Mouse (Mus musculus) mouse embryonic stem cell (cell line): ENCODE data around the gene Cfap52.

Experiments
- in situ Hi-C, 2 experiments: fragments of 300-500 bp; cut with MboI; formaldehyde crosslinking; loops; 1 replicate in 1 of 2; 3 replicates in 1 of 2; pipeline ENCODE4 v1.14.3; 2019 to 2020; ENCODE audit warnings: low sequenced_read_pairs in 2 of 2, low pct_unique_long_range_greater_than_20kb in 1 of 2, mixed read lengths in 1 of 2; ENCODE audit not compliant: unreplicated experiment in 1 of 2

Cfap52 gene

DNA sequence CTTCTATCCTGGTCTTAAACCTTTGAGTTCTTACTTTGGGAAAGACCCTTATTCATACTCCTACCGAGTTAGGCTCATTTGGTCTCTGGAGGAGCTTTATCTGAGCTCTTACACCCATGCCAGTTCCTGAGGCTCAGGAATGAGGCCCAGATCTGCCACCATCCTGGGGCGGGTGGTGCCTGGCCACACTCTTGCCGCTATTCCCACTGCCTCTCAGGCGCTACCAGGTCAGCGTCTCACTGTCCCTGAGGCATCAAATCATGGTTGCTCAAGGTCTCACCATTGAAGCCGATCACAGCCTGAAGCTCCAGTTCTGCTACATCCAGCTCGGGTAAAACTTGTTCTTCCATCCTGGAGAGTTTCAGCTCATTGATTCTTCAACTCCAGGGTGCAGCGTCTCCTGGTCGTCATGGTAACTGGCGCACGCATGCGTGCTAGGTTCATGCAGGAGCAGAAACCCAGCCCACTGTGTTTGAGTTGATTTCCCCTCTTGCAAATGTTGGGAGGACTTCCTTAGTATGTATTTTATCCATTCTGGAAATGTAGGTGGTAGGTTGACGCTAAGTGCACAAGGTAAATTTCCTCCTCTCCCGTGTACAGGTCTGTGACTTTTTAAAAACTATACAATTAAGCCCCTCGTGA, at the start of gene Cfap52:
Gene Cfap52 (minus strand): TSS at position 410 of the 642 bp plus-strand sequence.
- in situ Hi-C loops, result no loop called here

GRCm38 (mm10) chr11:68012207-68012606, 46.8 kb upstream of the Cfap52 start:
- in situ Hi-C loops, result no loop called here

DNA sequence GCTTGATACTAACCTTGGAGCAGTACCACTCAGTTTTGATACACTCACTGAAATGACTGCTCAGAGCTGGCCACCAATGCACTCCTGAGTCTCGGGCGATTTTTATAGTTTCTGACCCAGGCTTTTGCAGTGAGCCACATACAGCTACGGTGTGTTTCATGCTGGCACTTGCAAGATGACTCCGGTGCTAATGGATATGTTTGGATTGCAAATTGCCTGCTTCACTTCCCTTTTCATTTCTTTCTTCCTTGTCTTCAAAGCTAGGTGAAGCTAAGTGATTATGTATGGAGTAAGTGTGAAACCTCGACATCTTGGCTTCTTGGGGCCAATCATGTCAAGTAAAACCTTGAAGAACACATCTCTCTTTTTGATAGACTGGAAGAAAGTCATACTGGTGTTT, 43.9 kb upstream of the Cfap52 start:
- in situ Hi-C loops, result no loop called here

DNA sequence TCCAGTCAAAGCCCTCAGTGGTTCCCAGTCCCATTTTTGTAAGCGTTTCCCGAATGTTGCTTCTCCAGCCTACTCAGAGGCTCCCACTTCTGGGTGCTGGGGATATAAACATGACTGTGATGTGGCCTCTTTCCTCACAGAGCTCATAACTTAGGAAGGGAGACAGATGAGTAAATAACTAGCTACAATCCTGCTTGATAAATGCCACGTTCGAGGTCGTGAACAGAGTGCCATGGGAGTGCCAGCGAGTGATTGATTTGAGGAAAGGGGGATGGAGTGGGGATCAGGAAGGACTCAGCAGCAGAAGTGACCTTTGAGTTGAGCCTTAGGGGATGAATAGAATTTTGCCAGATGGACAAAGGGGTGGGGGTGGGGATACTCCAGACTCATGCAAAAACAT, 42.2 kb upstream of the Cfap52 start:
- in situ Hi-C loops, result no loop called here

DNA sequence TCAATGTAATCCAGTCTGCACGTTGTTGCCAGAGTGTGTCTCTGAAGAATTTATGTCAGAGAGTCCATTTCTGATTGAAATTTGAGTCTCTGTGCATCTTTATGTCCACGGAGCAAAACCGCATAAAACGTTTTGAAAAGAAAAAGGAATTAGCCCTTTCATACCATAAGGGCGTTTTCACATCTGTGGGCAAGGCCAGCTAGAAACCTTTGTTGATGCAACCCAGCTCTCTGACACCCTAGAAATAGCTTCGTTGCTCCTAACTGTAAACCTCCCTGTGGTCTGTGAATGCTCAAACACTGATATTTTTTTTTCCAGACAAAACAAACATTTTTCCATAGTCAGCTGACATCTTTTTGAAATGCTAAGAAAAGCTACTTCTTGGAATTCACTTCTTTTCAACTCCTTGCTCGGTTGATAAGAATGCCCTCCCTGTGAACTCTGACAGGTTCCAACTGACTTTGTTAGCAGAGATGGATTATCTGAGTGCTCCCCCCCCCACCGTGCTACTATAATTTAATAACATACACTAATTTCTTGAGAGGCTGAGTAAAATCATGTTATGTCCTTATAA, 40.9 kb upstream of the Cfap52 start:
- in situ Hi-C loops, result no loop called here

DNA sequence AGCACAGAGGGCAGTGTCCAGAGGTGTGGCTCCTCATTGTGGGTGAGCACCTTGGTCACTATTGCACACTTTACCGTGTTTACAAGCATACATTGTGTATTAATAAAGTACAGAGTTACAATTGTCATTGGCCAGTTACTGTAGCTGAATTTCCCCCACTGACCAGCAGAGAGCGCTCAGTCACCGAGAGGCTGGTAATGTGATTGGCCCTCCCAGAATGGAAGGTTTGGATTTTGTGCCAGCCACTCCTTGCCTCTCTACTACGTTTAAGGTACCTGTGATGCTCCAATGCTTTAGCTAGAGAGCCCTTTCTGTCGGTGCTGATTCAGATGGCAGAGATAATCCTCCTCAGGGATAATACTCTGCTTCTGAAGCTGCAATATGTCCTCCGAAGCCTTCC, 38.7 kb upstream of the Cfap52 start:
- in situ Hi-C loops, result no loop called here

DNA sequence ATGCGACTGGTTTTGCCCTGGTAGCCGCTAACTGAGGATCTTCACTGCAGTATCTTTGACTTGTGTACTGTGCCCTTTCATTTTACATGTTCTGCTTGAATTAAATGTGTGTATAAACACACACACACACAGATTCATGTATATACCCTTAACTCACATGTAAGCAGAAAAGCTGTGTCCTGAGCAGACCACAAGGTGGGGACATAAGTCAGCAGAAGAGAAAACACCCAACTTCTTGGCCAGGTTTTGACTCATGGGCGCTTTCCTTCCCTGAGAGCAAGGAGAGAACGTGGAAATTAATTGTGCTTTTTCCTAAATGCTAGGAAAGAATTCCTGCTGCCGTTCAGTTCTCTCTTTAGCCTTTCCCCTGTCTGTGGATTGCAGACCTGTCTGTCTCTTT, 34.2 kb upstream of the Cfap52 start:
- in situ Hi-C loops, result loop anchor here in 1 of 2 experiments (25.0 kb wide), 1 partner anchor 413 kb away; the partner anchor contains the start of gene Ntn1

DNA sequence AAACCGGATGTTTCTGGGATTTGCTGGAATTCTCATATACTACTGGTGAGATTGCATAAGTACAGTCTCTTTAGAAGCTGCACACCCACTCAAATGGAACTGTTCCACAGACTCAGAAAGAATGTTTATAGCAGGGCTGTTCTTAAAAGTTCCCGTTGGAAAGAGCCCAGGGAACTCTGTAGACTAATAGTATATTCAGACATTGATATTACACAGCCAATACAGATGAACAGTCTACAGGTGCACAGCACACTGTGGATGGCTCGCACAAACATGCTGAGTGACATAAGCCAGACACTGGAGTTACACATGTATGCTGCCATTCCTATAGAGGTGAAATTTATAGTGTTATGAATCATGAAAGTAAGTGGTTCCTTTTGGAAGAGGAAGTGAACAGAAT, 33.5 kb upstream of the Cfap52 start:
- in situ Hi-C loops, result loop anchor here in 1 of 2 experiments (25.0 kb wide), 1 partner anchor 413 kb away; the partner anchor contains the start of gene Ntn1

DNA sequence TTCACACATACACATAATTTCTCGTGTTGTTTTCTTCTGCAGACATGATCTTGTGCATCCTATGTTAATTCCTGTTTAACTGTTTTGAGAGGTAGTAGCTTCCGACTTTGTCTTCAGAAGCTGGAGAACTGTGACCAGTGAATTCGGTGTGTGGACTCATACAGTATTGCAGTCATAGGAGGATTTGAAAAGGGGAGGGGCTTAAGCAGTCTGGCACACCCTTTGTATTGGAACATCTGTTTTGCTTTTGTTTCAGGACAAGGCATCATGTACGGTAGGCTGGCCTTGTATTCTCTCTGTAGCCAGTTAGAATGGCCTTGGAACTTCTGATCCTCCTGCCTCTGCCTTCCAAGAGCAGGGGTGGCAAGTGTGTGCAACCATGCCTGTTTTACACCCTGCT, 30.5 kb upstream of the Cfap52 start:
- in situ Hi-C loops, result loop anchor here in 1 of 2 experiments (25.0 kb wide), 1 partner anchor 416 kb away; the partner anchor contains the start of gene Ntn1

- in situ Hi-C loops, result loop anchor here in 1 of 2 experiments (25.0 kb wide), 1 partner anchor 421 kb away; the partner anchor contains the start of gene Ntn1
These were observed 25.8 kb upstream of the Cfap52 start for GRCm38 (mm10) chr11:67991240-67991639.

GRCm38 (mm10) chr11:67983564-67983963, 18.1 kb upstream of the Cfap52 start:
- in situ Hi-C loops, result loop anchor here in 1 of 2 experiments (25.0 kb wide), 1 partner anchor 429 kb away; the partner anchor contains the start of gene Ntn1

- in situ Hi-C loops, result loop anchor here in 1 of 2 experiments (25.0 kb wide), 1 partner anchor 437 kb away; the partner anchor contains the start of gene Ntn1
These were observed 9.8 kb upstream of the Cfap52 start for GRCm38 (mm10) chr11:67975252-67975651.

- in situ Hi-C loops, result no loop called here
These were observed 7.8 kb upstream of the Cfap52 start for GRCm38 (mm10) chr11:67973225-67973624.

- in situ Hi-C loops, result no loop called here
These were observed 7.2 kb upstream of the Cfap52 start for GRCm38 (mm10) chr11:67972606-67973005.

DNA sequence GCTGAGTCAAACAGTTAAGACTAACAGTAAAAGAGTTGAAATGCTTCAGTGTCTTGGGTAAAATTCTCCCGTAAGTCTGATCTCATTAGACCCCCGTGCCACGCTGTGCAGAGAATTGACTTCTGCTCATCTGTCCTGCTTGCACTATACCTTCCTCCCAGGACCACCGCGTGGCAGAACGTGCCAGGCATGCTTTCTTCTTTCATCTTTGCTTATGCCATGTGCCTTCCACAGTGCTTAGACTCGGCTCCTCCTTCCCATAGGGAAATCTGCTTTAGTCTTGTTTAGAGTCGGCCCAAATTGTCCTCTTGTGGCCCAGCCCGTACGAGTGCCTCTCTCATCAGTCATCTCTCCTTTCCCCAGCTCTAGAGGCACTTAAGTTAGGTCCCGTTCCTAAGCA, 2.4 kb upstream of the Cfap52 start:
- in situ Hi-C loops, result no loop called here

- in situ Hi-C loops, result no loop called here
These were observed 741 bp upstream of the Cfap52 start, which contains the start of gene Stx8 for GRCm38 (mm10) chr11:67965905-67966878. Gene Stx8 (plus strand): TSS chr11:67966193.

DNA sequence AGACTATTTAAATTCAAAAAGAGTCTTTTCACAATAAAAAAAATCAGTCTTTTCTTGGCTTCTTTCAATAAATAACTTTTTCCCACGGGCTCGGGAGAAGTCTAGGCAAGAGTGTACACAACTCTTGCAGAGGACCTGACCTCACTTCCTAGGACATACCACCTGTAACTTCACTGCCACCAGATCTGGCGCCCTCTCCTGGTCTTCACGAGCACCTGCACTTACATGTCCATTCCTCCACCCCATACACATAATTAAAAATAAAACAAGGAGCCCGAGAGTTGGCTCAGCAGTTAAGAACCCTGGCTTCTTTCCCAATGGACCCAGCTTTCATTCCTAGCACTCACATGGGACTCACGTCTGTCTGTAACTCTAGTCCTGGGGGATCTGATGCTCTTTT, 1.3 kb downstream of the Cfap52 start:
- in situ Hi-C loops, result no loop called here

GRCm38 (mm10) chr11:67954413-67954812, 11.0 kb downstream of the Cfap52 start:
- in situ Hi-C loops, result no loop called here

DNA sequence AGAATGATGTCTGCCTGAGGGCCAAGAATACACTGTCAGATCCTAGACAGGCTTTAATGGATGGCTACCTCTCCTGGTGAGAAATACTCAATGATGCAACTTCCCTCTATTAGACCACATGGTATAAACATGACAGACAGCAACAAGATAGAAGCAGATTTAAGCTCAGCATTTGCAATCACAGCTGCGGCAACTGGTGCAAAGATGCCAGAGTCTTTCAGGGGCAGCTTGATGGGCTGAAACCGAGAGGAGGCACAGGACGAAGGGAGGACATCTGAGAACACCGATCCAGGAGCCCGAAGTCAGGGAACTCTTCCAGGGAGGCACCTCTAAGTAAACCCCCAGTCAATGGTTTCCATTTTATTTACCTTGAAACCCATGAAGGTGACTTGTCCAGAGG, 11.8 kb downstream of the Cfap52 start:
- in situ Hi-C loops, result no loop called here
